Mouse (Mus musculus): ENCODE data around the gene Hivep1.

Gene Hivep1

GRCm38 (mm10) chr13:42238520-42238919 lies 186.7 kb downstream of the Hivep1 start:
- no peak for DNase-seq

- DNase-seq = no peak
Measured at GRCm38 (mm10) chr13:42242131-42242530, 190.3 kb downstream of the Hivep1 start.

Data from kidney, adult 8-10 months (tissue).